Mouse (Mus musculus): ENCODE measurements around the gene Adgrg1.

DNA sequence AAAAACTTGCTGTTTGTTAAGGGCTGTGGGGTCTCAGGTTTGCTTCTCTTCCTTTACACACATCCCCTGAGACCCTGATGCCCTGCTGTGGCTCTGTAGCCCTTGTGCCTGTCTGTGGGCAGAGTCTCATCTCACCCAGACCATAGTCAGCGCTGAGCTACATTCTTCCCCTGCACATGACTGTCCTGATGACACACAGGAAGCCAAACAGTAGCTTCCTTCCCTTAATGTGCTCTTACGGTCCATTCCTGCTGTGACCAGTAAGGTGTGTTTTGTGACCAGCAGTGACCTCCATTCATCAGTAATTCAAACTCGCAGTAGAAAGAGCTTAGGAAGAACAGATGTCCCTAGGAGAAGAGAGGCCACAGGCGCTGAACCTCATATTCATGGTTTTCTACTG, 49.8 kb downstream of the Adgrg1 start:
- TF ChIP-seq POLR2A (IDR thresholded peaks at IDR 0.05; ENCODE audit: extremely low read depth, insufficient read depth, low read length) (no peak), CTCF (IDR thresholded peaks at IDR 0.05; ENCODE audit: low read depth, low read length) (no peak)
